Mouse (Mus musculus) G1E-ER4 (cell line): ENCODE measurements around the gene Tbce. TPM values are rescaled to one million over a fixed set of nuclear protein-coding genes. Genes with fewer than 3 reads are reported as not detected.

Experiments
- GATA1 ChIP-seq: IDR thresholded peaks from one replicate; pipeline ENCODE4 v1.8.0; 2012; ENCODE audit warnings: low read length, inconsistent platforms
- polyA plus RNA-seq: library from polyadenylated mRNA; stranded (reverse); fragments of >175 nt; gene quantifications from 2 replicates; pipeline ENCODE4 v1.2.3, GENCODE M21; 2012

Gene Tbce
- polyA plus RNA-seq, 1 experiment: 2.0 TPM

- TF ChIP-seq GATA1: no peak
These were observed 85.3 kb downstream of the Tbce start, which contains the start of gene B3galnt2 for GRCm38 (mm10) chr13:13953874-13954832. TSS of gene B3galnt2 (plus strand) at chr13:13954469.

Other genes with a start within 250 kb of the Tbce start
- 93.6 and 123 TPM in 2 replicates for gene B3galnt2, start 85.2 kb downstream of the Tbce start, polyA plus RNA-seq
- gene Arid4b, start 23.6 kb upstream of the Tbce start, polyA plus RNA-seq: 6.6 and 9.3 TPM in 2 replicates
- gene Ggps1, start 23.9 kb upstream of the Tbce start, polyA plus RNA-seq: 2.2 and 2.7 TPM in 2 replicates